8 mouse cellular contexts compared by ENCODE assay signal in genomic region chr7:143055001-143055400, GRCm38 (mm10). TPM values are rescaled to one million over a fixed set of nuclear protein-coding genes. Genes with fewer than 3 reads are reported as not detected.
DNase-seq lines count a peak whose midpoint lies in the region; ATAC-seq and TF ChIP-seq lines count a peak whose summit lies in the region.

No protein-coding gene starts in this region.

- peak overlapping the region; percentile 90; the same call in 1 of the 2 replicates for H3K9ac ChIP-seq in embryonic facial prominence, embryonic 15.5 days
- peak overlapping the region; percentile 78; the same call in 1 of the 2 replicates for H3K9ac ChIP-seq in intestine, postnatal 0 days (ENCODE audit: low read depth, low read length)
- peak overlapping the region; percentile 97 for H3K9ac ChIP-seq in neural tube, embryonic 13.5 days

- no peak for TF ChIP-seq CTCF in layer of hippocampus, adult 2 months (conservative IDR thresholded peaks at IDR 0.05)
- TF ChIP-seq CTCF in intestine, postnatal 0 days (IDR thresholded peaks at IDR 0.05; ENCODE audit: low read depth), result no peak

- H3K4me2 ChIP-seq in embryonic facial prominence, embryonic 15.5 days (replicated peaks), result peak overlapping the region; percentile 85
- H3K4me2 ChIP-seq in intestine, postnatal 0 days (replicated peaks; ENCODE audit: low read depth), result peak overlapping the region; percentile 95
- H3K4me2 ChIP-seq in neural tube, embryonic 13.5 days, result peak overlapping the region; percentile 86

- H3K4me1 ChIP-seq in embryonic facial prominence, embryonic 15.5 days, result peaks cover 72% of the 10 kb centered on the region
- peaks cover 23% of the 10 kb centered on the region for H3K4me1 ChIP-seq in intestine, postnatal 0 days (replicated peaks; ENCODE audit: control insufficient read depth, insufficient read depth, low read length)
- peaks cover 76% of the 10 kb centered on the region for H3K4me1 ChIP-seq in neural tube, embryonic 13.5 days (replicated peaks)

- DNase-seq in layer of hippocampus, adult 2 months (ENCODE audit: low spot score in 2 of 2), result no peak
- no peak for DNase-seq in layer of hippocampus, postnatal 25 days (ENCODE audit: extremely low spot score in 1 of 2, low spot score in 1 of 2)
- DNase-seq in c-Kit-positive CD71-positive TER-119-positive erythroid progenitor cells, embryonic 14.5 days (ENCODE audit: low spot score), result no peak
- no peak for DNase-seq in adrenal gland, postnatal 25 days
- DNase-seq in thymus, postnatal 0 days (ENCODE audit: low spot score), result no peak

- H3K27me3 ChIP-seq in embryonic facial prominence, embryonic 15.5 days, result no peaks in the 10 kb centered on the region
- no peaks in the 10 kb centered on the region for H3K27me3 ChIP-seq in intestine, postnatal 0 days (replicated peaks; ENCODE audit: control insufficient read depth, insufficient read depth, low read length)
- no peaks in the 10 kb centered on the region for H3K27me3 ChIP-seq in neural tube, embryonic 13.5 days

- peak overlapping the region; percentile 100 for H3K4me3 ChIP-seq in layer of hippocampus, adult 2 months
- H3K4me3 ChIP-seq in embryonic facial prominence, embryonic 15.5 days (replicated peaks), result peak overlapping the region; percentile 77
- no peak overlapping the region for H3K4me3 ChIP-seq in intestine, postnatal 0 days (ENCODE audit: low read depth, low read length)
- peak overlapping the region; percentile 96 for H3K4me3 ChIP-seq in neural tube, embryonic 13.5 days

- 74% methylated on average over 3 of the region's 3 CpGs for WGBS in embryonic facial prominence, embryonic 15.5 days
- 74% methylated on average over 3 of the region's 3 CpGs for WGBS in intestine, postnatal 0 days
- 90% methylated on average over 3 of the region's 3 CpGs for WGBS in neural tube, embryonic 13.5 days

- H3K36me3 ChIP-seq in embryonic facial prominence, embryonic 15.5 days, result no peaks in the 10 kb centered on the region
- H3K36me3 ChIP-seq in intestine, postnatal 0 days (ENCODE audit: control insufficient read depth, insufficient read depth), result no peaks in the 10 kb centered on the region; the same call in 1 of the 2 replicates
- H3K36me3 ChIP-seq in neural tube, embryonic 13.5 days, result 0 out of 2 replicates have a peak, but pooled peaks cover 2% of the 10 kb centered on the region

- H3K9me3 ChIP-seq in embryonic facial prominence, embryonic 15.5 days (replicated peaks), result no peaks in the 10 kb centered on the region
- H3K9me3 ChIP-seq in intestine, postnatal 0 days (ENCODE audit: control insufficient read depth), result no peaks in the 10 kb centered on the region
- no peaks in the 10 kb centered on the region for H3K9me3 ChIP-seq in neural tube, embryonic 13.5 days

- peak overlapping the region; percentile 99 for H3K27ac ChIP-seq in layer of hippocampus, adult 2 months
- H3K27ac ChIP-seq in embryonic facial prominence, embryonic 15.5 days (replicated peaks), result 0 out of 2 replicates have a peak overlapping the region, but pooled peaks have one; percentile 68
- H3K27ac ChIP-seq in intestine, postnatal 0 days (ENCODE audit: low read depth, low read length), result no peak overlapping the region
- no peak overlapping the region for H3K27ac ChIP-seq in neural tube, embryonic 13.5 days (replicated peaks)

- no peak for ATAC-seq in embryonic facial prominence, embryonic 15.5 days (ENCODE audit: insufficient number of reproducible peaks, low FRiP score, low TSS enrichment, low read depth)
- ATAC-seq in intestine, postnatal 0 days, result no peak
- ATAC-seq in neural tube, embryonic 13.5 days (ENCODE audit: low read depth), result no peak

RNA-seq across cellular contexts. Expression of gene Cd81, which starts 2.5 kb away (rescaled TPM):
- 100 to 1,000 TPM; 419 to 448 TPM for total RNA-seq in layer of hippocampus, adult 2 months (2021)
- total RNA-seq in layer of hippocampus, postnatal 25 days (2021), result 100 to 1,000 TPM; 489 to 524 TPM
- 576 and 606 TPM in 2 replicates for polyA plus RNA-seq in embryonic facial prominence, embryonic 15.5 days (2015; fragmentation: Nextera tagmentation; extraction: Ambion mirVana)
- polyA plus RNA-seq in intestine, postnatal 0 days (2015; fragmentation: Nextera tagmentation; extraction: Ambion mirVana), result 212 and 216 TPM in 2 replicates
- 365 and 369 TPM in 2 replicates for polyA plus RNA-seq in neural tube, embryonic 13.5 days (2015; fragmentation: Nextera tagmentation; extraction: Ambion mirVana)
- 757 and 789 TPM in 2 replicates for total RNA-seq in adrenal gland, postnatal 25 days (2021)
- 228 and 233 TPM in 2 replicates for polyA plus RNA-seq in thymus, postnatal 0 days (2015; fragmentation: Nextera tagmentation; extraction: Ambion mirVana)

RNA-seq across cellular contexts. Expression of gene Tssc4, which starts 14.0 kb away (rescaled TPM):
- 10 to 100 TPM; 38.5 to 41.4 TPM for total RNA-seq in layer of hippocampus, adult 2 months (2021)
- 10 to 100 TPM; 47.0 to 50.4 TPM for total RNA-seq in layer of hippocampus, postnatal 25 days (2021)
- polyA plus RNA-seq in embryonic facial prominence, embryonic 15.5 days (2015; fragmentation: Nextera tagmentation; extraction: Ambion mirVana), result 104 TPM in 2 replicates
- 32.8 and 34.0 TPM in 2 replicates for polyA plus RNA-seq in intestine, postnatal 0 days (2015; fragmentation: Nextera tagmentation; extraction: Ambion mirVana)
- polyA plus RNA-seq in neural tube, embryonic 13.5 days (2015; fragmentation: Nextera tagmentation; extraction: Ambion mirVana), result 82.4 and 88.4 TPM in 2 replicates
- 32.2 and 32.7 TPM in 2 replicates for total RNA-seq in adrenal gland, postnatal 25 days (2021)
- polyA plus RNA-seq in thymus, postnatal 0 days (2015; fragmentation: Nextera tagmentation; extraction: Ambion mirVana), result 68.5 and 72.3 TPM in 2 replicates

RNA-seq across cellular contexts. Expression of gene Trpm5, which starts 39.4 kb away (rescaled TPM):
- not detected for total RNA-seq in layer of hippocampus, adult 2 months (2021)
- not detected for total RNA-seq in layer of hippocampus, postnatal 25 days (2021)
- polyA plus RNA-seq in embryonic facial prominence, embryonic 15.5 days (2015; fragmentation: Nextera tagmentation; extraction: Ambion mirVana), result 12.0 and 12.5 TPM in 2 replicates
- 0.97 and 1.3 TPM in 2 replicates for polyA plus RNA-seq in intestine, postnatal 0 days (2015; fragmentation: Nextera tagmentation; extraction: Ambion mirVana)
- 2.0 and 3.1 TPM in 2 replicates for polyA plus RNA-seq in neural tube, embryonic 13.5 days (2015; fragmentation: Nextera tagmentation; extraction: Ambion mirVana)
- 0.24 TPM in 1 of 2 replicates, not detected in the other for total RNA-seq in adrenal gland, postnatal 25 days (2021)
- polyA plus RNA-seq in thymus, postnatal 0 days (2015; fragmentation: Nextera tagmentation; extraction: Ambion mirVana), result 0.98 and 1.5 TPM in 2 replicates

RNA-seq across cellular contexts. Expression of gene Tspan32, which starts 50.2 kb away (rescaled TPM):
- under 1 TPM in 1 of 2 experiments, not detected in 1; 0.36 TPM for total RNA-seq in layer of hippocampus, adult 2 months (2021)
- total RNA-seq in layer of hippocampus, postnatal 25 days (2021), result not detected
- polyA plus RNA-seq in embryonic facial prominence, embryonic 15.5 days (2015; fragmentation: Nextera tagmentation; extraction: Ambion mirVana), result 4.5 and 4.9 TPM in 2 replicates
- 0.74 and 0.77 TPM in 2 replicates for polyA plus RNA-seq in intestine, postnatal 0 days (2015; fragmentation: Nextera tagmentation; extraction: Ambion mirVana)
- polyA plus RNA-seq in neural tube, embryonic 13.5 days (2015; fragmentation: Nextera tagmentation; extraction: Ambion mirVana), result 0.36 and 0.85 TPM in 2 replicates
- total RNA-seq in adrenal gland, postnatal 25 days (2021), result 0.21 TPM in 1 of 2 replicates, not detected in the other
- polyA plus RNA-seq in thymus, postnatal 0 days (2015; fragmentation: Nextera tagmentation; extraction: Ambion mirVana), result 44.5 and 58.2 TPM in 2 replicates

RNA-seq across cellular contexts. Expression of gene Kcnq1, which starts 51.2 kb away (rescaled TPM):
- under 1 TPM; 0.29 to 0.97 TPM for total RNA-seq in layer of hippocampus, adult 2 months (2021)
- 1 to 10 TPM in 1 of 2 experiments, under 1 TPM in 1; 0.89 to 1.3 TPM for total RNA-seq in layer of hippocampus, postnatal 25 days (2021)
- 1.2 and 1.4 TPM in 2 replicates for polyA plus RNA-seq in embryonic facial prominence, embryonic 15.5 days (2015; fragmentation: Nextera tagmentation; extraction: Ambion mirVana)
- polyA plus RNA-seq in intestine, postnatal 0 days (2015; fragmentation: Nextera tagmentation; extraction: Ambion mirVana), result 10.5 and 13.8 TPM in 2 replicates
- 1.3 and 2.0 TPM in 2 replicates for polyA plus RNA-seq in neural tube, embryonic 13.5 days (2015; fragmentation: Nextera tagmentation; extraction: Ambion mirVana)
- total RNA-seq in adrenal gland, postnatal 25 days (2021), result 3.5 and 3.6 TPM in 2 replicates
- polyA plus RNA-seq in thymus, postnatal 0 days (2015; fragmentation: Nextera tagmentation; extraction: Ambion mirVana), result 0.29 and 1.0 TPM in 2 replicates

Comparison
In these comparisons a context has a peak if more than half of its experiments do, and no peak if none do; other contexts are left out.
1. H3K27ac ChIP-seq: peak in layer of hippocampus, adult 2 months (single experiment) and embryonic facial prominence, embryonic 15.5 days (single experiment); none in intestine, postnatal 0 days (single experiment) and neural tube, embryonic 13.5 days (single experiment).
2. Peak in every context shown above with its lines, with median percentiles within 50 percentile points of each other: H3K4me2 ChIP-seq and H3K9ac ChIP-seq.